Mouse (Mus musculus): ENCODE measurements around the gene Jph3. TPM values are rescaled to one million over a fixed set of nuclear protein-coding genes. Genes with fewer than 3 reads are reported as not detected.

Jph3 gene
- polyA plus RNA-seq, 1 experiment, result not detected

- no peak overlapping the region for H3K4me3 ChIP-seq (replicated peaks)
- no peaks in the 10 kb centered on the region for H3K9me3 ChIP-seq
- peaks cover 60% of the 10 kb centered on the region for H3K27me3 ChIP-seq (replicated peaks)
- H3K36me3 ChIP-seq (replicated peaks; ENCODE audit: low read length), result no peaks in the 10 kb centered on the region
- no peaks in the 10 kb centered on the region for H3K4me1 ChIP-seq
- TF ChIP-seq FLI1 (IDR thresholded peaks at IDR 0.05; ENCODE audit: low read length) (no peak), GATA1 (IDR thresholded peaks at IDR 0.05; ENCODE audit: borderline replicate concordance, low read length) (no peak)
Measured at GRCm38 (mm10) chr8:121740721-121741120, 11.3 kb downstream of the Jph3 start.

GRCm38 (mm10) chr8:121749501-121749900 lies 20.1 kb downstream of the Jph3 start:
- TF ChIP-seq GATA1 (IDR thresholded peaks at IDR 0.05; ENCODE audit: borderline replicate concordance, low read length) (no peak), FLI1 (IDR thresholded peaks at IDR 0.05; ENCODE audit: low read length) (no peak)
- Histone ChIP-seq H3K36me3 (replicated peaks; ENCODE audit: low read length) (no peaks in the 10 kb centered on the region), H3K27me3 (replicated peaks) (peaks cover 64% of the 10 kb centered on the region), H3K4me3 (replicated peaks) (no peak overlapping the region), H3K4me1 (peaks cover 5% of the 10 kb centered on the region; the same call in 1 of the 2 replicates), H3K9me3 (peaks cover 26% of the 10 kb centered on the region)

DNA sequence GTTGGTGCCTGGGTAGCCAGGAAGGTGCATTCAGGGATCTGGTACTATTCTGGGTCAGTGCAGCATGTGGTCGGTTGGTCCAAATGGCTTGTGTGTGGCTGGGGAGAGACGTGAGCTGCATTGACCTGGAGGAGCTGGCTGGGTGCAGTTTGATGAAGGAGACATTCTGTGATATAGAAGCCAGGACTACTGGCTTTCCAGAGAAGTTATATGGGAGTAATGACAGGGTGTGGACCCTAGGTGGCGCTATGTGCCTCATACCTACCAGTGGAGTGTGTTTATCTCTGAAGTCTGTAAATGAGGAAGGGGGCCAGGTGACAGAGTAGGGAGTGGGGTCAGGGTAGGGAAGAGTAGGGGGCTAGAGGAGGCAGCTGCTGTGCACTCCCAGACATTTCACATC lies 21.1 kb downstream of the Jph3 start:
- peaks cover 68% of the 10 kb centered on the region for H3K27me3 ChIP-seq (replicated peaks)
- peaks cover 5% of the 10 kb centered on the region; the same call in 1 of the 2 replicates for H3K4me1 ChIP-seq
- no peaks in the 10 kb centered on the region for H3K36me3 ChIP-seq (replicated peaks; ENCODE audit: low read length)
- peaks cover 26% of the 10 kb centered on the region for H3K9me3 ChIP-seq
- H3K4me3 ChIP-seq (replicated peaks), result no peak overlapping the region
- TF ChIP-seq FLI1 (IDR thresholded peaks at IDR 0.05; ENCODE audit: low read length), result no peak
- TF ChIP-seq GATA1 (IDR thresholded peaks at IDR 0.05; ENCODE audit: borderline replicate concordance, low read length), result no peak

DNA sequence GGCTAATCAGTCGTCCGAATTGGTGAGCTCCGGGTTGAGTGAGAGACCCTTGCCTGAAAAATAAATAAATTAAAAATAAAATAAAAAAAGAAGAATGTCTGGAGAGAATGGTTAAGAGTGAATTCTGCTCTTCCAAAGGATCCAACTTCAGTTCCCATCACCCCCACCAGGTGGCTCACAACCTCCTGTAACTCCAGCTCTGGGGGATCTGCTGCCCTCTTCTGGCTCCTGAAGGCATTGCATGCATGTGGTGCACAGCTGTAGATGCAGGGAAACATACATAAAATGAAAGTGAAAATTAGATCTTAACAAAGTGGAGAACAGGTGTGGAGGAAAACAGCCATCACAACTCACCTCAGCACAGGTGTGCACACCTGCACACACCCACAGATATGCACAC lies 22.0 kb downstream of the Jph3 start:
- Histone ChIP-seq H3K4me1 (peaks cover 5% of the 10 kb centered on the region; the same call in 1 of the 2 replicates), H3K4me3 (replicated peaks) (no peak overlapping the region), H3K9me3 (peaks cover 26% of the 10 kb centered on the region), H3K27me3 (replicated peaks) (peaks cover 69% of the 10 kb centered on the region), H3K36me3 (replicated peaks; ENCODE audit: low read length) (no peaks in the 10 kb centered on the region)
- TF ChIP-seq FLI1 (IDR thresholded peaks at IDR 0.05; ENCODE audit: low read length), result no peak
- no peak for TF ChIP-seq GATA1 (IDR thresholded peaks at IDR 0.05; ENCODE audit: borderline replicate concordance, low read length)

- Histone ChIP-seq H3K4me3 (replicated peaks) (no peak overlapping the region), H3K36me3 (replicated peaks; ENCODE audit: low read length) (no peaks in the 10 kb centered on the region), H3K27me3 (replicated peaks) (peaks cover 73% of the 10 kb centered on the region), H3K4me1 (peaks cover 4% of the 10 kb centered on the region), H3K9me3 (peaks cover 2% of the 10 kb centered on the region; the same call in 1 of the 2 replicates)
- TF ChIP-seq GATA1 (IDR thresholded peaks at IDR 0.05; ENCODE audit: borderline replicate concordance, low read length) (no peak), FLI1 (IDR thresholded peaks at IDR 0.05; ENCODE audit: low read length) (no peak)
Measured at GRCm38 (mm10) chr8:121758470-121758869, 29.0 kb downstream of the Jph3 start.

- Histone ChIP-seq H3K4me3 (replicated peaks) (no peak overlapping the region), H3K4me1 (peaks cover 4% of the 10 kb centered on the region), H3K36me3 (replicated peaks; ENCODE audit: low read length) (no peaks in the 10 kb centered on the region), H3K27me3 (replicated peaks) (peaks cover 64% of the 10 kb centered on the region), H3K9me3 (no peaks in the 10 kb centered on the region)
- TF ChIP-seq GATA1 (IDR thresholded peaks at IDR 0.05; ENCODE audit: borderline replicate concordance, low read length), result no peak
- TF ChIP-seq FLI1 (IDR thresholded peaks at IDR 0.05; ENCODE audit: low read length), result no peak
Measured at GRCm38 (mm10) chr8:121760484-121760883, 31.1 kb downstream of the Jph3 start.

DNA sequence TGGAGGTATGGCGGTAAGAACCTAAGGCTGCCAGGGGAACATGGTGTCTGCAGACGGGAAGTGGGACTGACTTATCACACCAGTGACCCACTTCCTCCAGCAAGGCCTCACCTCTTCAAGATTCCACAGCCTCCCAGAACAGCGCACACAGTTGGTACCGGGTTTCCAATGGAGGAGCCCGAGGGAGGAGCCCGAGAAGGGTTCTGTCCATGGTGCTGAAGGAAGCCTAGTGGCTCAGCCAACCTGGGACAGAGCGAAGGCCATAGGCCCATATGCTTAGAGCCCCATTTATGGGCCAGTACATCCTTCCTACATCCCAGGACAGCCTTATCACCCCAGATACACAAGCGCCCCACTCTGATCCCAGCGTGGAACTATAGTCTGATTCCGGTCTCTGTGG lies 32.1 kb downstream of the Jph3 start:
- TF ChIP-seq GATA1 (IDR thresholded peaks at IDR 0.05; ENCODE audit: borderline replicate concordance, low read length), result no peak
- no peak for TF ChIP-seq FLI1 (IDR thresholded peaks at IDR 0.05; ENCODE audit: low read length)

DNA sequence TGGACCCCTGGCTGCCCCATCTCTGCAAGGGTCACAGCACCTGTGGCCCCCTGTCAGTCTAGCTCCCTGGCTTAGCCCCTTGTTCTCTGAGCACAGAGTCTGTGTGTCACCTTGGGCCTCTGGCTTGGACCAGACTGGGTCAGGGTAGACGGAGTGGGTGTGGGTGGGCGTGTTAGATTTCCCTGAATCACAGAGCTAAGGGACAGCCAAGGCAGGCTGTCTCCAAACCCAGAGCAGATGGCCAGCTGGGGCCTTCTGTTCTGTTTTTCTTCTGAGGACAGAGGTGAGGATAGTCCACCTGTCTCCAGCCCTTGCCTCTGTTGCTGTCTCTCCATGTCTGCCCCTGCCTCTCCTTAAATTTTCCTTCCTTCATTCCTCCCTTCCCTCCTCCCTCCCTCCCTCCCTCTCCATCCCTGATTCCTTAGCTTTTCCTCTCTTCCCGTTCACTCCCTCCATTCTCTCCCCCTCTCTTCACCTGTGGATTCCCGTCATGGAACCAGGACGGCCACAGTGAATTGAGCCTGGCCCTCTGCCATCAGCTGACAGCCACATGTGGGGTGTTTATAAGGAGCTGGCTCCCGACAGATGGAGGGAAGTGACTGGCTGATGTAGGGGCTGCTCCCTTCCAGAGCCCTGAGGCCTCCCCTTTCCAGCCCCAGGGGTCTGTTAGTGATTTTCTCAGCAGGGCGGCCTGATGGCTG lies 33.7 kb downstream of the Jph3 start:
- Histone ChIP-seq H3K4me3 (replicated peaks) (no peak overlapping the region), H3K4me1 (peaks cover 4% of the 10 kb centered on the region), H3K9me3 (no peaks in the 10 kb centered on the region), H3K36me3 (replicated peaks; ENCODE audit: low read length) (no peaks in the 10 kb centered on the region), H3K27me3 (replicated peaks) (peaks cover 69% of the 10 kb centered on the region)
- no peak for TF ChIP-seq FLI1 (IDR thresholded peaks at IDR 0.05; ENCODE audit: low read length)
- no peak for TF ChIP-seq GATA1 (IDR thresholded peaks at IDR 0.05; ENCODE audit: borderline replicate concordance, low read length)

More for the DNA sequence above, 32.1 kb downstream of the Jph3 start:
- peaks cover 62% of the 10 kb centered on the region for H3K27me3 ChIP-seq (replicated peaks)
- peaks cover 4% of the 10 kb centered on the region for H3K4me1 ChIP-seq
- no peaks in the 10 kb centered on the region for H3K9me3 ChIP-seq
- no peaks in the 10 kb centered on the region for H3K36me3 ChIP-seq (replicated peaks; ENCODE audit: low read length)
- no peak overlapping the region for H3K4me3 ChIP-seq (replicated peaks)

DNA sequence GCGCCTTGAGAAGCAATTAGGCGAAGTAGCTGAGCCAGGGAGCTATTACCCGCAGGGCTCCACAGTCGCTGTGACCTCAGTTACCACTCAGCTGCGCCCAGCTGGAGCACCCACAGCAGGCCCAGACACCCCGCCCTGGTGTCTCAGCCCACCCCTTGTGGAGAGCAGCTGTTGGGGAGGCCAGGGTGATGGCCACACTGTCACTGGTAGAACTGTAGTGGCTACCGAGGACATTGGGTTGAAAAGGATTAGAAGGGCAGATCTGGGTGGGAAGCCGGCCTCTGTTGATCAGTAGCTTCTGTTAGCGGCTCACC lies 34.2 kb downstream of the Jph3 start:
- Histone ChIP-seq H3K4me3 (replicated peaks) (no peak overlapping the region), H3K27me3 (replicated peaks) (peaks cover 68% of the 10 kb centered on the region), H3K9me3 (no peaks in the 10 kb centered on the region), H3K4me1 (peaks cover 4% of the 10 kb centered on the region), H3K36me3 (replicated peaks; ENCODE audit: low read length) (no peaks in the 10 kb centered on the region)
- TF ChIP-seq GATA1 (IDR thresholded peaks at IDR 0.05; ENCODE audit: borderline replicate concordance, low read length) (no peak), FLI1 (IDR thresholded peaks at IDR 0.05; ENCODE audit: low read length) (no peak)

- TF ChIP-seq GATA1 (IDR thresholded peaks at IDR 0.05; ENCODE audit: borderline replicate concordance, low read length) (no peak), FLI1 (IDR thresholded peaks at IDR 0.05; ENCODE audit: low read length) (no peak)
- peaks cover 69% of the 10 kb centered on the region for H3K27me3 ChIP-seq (replicated peaks)
- H3K4me1 ChIP-seq, result peaks cover 4% of the 10 kb centered on the region
- H3K36me3 ChIP-seq (replicated peaks; ENCODE audit: low read length), result no peaks in the 10 kb centered on the region
- no peak overlapping the region for H3K4me3 ChIP-seq (replicated peaks)
- H3K9me3 ChIP-seq, result no peaks in the 10 kb centered on the region
Measured at GRCm38 (mm10) chr8:121765594-121766138, 36.2 kb downstream of the Jph3 start.
